Mouse (Mus musculus) thymus, adult 2 months (tissue): ENCODE data around the gene Snrk.

ENCODE experiments used
- CTCF ChIP-seq: fragments of 200-500 bp; IDR thresholded peaks from 2 replicates; pipeline ENCODE4 v1.5.1; 2012; ENCODE audit warnings: mild to moderate bottlenecking, control low read depth, low read length, moderate library complexity, borderline replicate concordance; ENCODE audit not compliant: control insufficient read depth, poor library complexity, insufficient read depth; ENCODE audit errors: extremely low read depth
- POLR2A ChIP-seq: fragments of 200-500 bp; IDR thresholded peaks from 2 replicates; pipeline ENCODE4 v1.6.1; 2012; ENCODE audit warnings: mild to moderate bottlenecking, low read length, control low read depth, moderate library complexity; ENCODE audit not compliant: control insufficient read depth, poor library complexity, insufficient read depth; ENCODE audit errors: extremely low read depth

- TF ChIP-seq CTCF (no peak), POLR2A (no peak)
Measured at GRCm38 (mm10) chr9:122085055-122085454, 32.0 kb upstream of the Snrk start.
